Mouse (Mus musculus) heart, adult 2 months (tissue): Measurements from ENCODE around the gene Cda.

Source experiments
- EP300 ChIP-seq: fragments of 200-500 bp; IDR thresholded peaks from 2 replicates; pipeline ENCODE4 v1.6.1; 2011; ENCODE audit warnings: low read depth, low read length, control low read depth; ENCODE audit not compliant: insufficient read depth
- POLR2A ChIP-seq: fragments of 200-500 bp; IDR thresholded peaks from 2 replicates; pipeline ENCODE4 v1.6.1; 2011; ENCODE audit warnings: mild to moderate bottlenecking, low read depth, low read length, control low read depth; ENCODE audit not compliant: insufficient read depth

GRCm38 (mm10) chr4:138396711-138397110 lies 28.9 kb upstream of the Cda start:
- TF ChIP-seq POLR2A (no peak), EP300 (no peak)
